Mouse (Mus musculus) heart, postnatal 0 days (tissue): ENCODE data around the gene Eif2ak3.
A peak's percentile ranks its signal among the peaks of the same experiment; 100 is the strongest.

Experiments used
- CTCF ChIP-seq: IDR thresholded peaks from 2 replicates; pipeline ENCODE4 v1.5.1; 2016; ENCODE audit warnings: antibody characterized with exemption, control low read depth, low read depth
- EP300 ChIP-seq: IDR thresholded peaks from 2 replicates; pipeline ENCODE4 v1.6.1; 2016; ENCODE audit warnings: antibody characterized with exemption, low read depth

DNA sequence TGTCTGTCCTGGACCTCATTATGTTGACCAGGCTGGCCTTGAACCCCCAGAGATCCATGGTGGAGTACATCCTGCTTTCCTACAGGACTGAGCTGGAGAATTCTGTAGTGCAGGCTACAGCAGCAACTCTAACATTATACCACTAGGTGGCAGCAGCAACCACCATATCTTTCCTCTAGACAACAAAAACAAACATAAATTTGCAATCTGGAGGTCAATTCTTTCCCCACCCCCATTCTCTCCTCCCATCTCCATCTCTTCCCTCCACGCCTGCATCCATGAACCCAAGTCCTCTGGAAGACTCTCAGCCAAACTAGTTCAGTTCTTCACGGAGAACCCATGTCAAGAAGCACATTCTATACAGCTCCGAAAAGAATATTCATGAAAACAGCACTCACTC is 39.7 kb upstream of the Eif2ak3 start:
- TF ChIP-seq EP300, result no peak
- TF ChIP-seq CTCF, result peak; percentile 67
